Mouse (Mus musculus) midbrain, embryonic 16.5 days (tissue): ENCODE measurements around the gene Vat1l. TPM values are rescaled to one million over a fixed set of nuclear protein-coding genes. Genes with fewer than 3 reads are reported as not detected.

Source experiments
- ATAC-seq: fragments of 200-750 bp; cut with Nextera tagmentation; 2 replicates; pipeline ENCODE4 v1.8.0; 2017; ENCODE audit warnings: moderate TSS enrichment
- H3K27ac ChIP-seq: fragments of 300-500 bp; sonication (generic); 2 replicates; pipeline ENCODE4 v1.5.1; 2014; ENCODE audit warnings: mild to moderate bottlenecking, low read length, mixed read lengths
- H3K27me3 ChIP-seq: fragments of 300-500 bp; sonication (generic); 2 replicates; pipeline ENCODE4 v1.6.1; 2014; ENCODE audit warnings: low read depth, low read length, mixed read lengths; ENCODE audit not compliant: control insufficient read depth, insufficient read depth
- H3K36me3 ChIP-seq: fragments of 300-500 bp; sonication (generic); 2 replicates; pipeline ENCODE4 v1.6.1; 2014; ENCODE audit warnings: mild to moderate bottlenecking, low read length, moderate library complexity, mixed read lengths; ENCODE audit not compliant: control insufficient read depth, insufficient read depth
- H3K4me1 ChIP-seq: fragments of 300-500 bp; sonication (generic); 2 replicates; pipeline ENCODE4 v1.6.1; 2014; ENCODE audit warnings: mild to moderate bottlenecking, low read length, mixed read lengths; ENCODE audit not compliant: control insufficient read depth, insufficient read depth
- H3K4me2 ChIP-seq: fragments of 300-500 bp; sonication (generic); 2 replicates; pipeline ENCODE4 v1.6.1; 2014; ENCODE audit warnings: mild to moderate bottlenecking, low read length, mixed read lengths
- H3K4me3 ChIP-seq: fragments of 300-500 bp; sonication (generic); 2 replicates; pipeline ENCODE4 v1.5.1; 2014; ENCODE audit warnings: low read depth, mild to moderate bottlenecking, low read length, moderate library complexity, mixed read lengths
- H3K9ac ChIP-seq: fragments of 300-500 bp; sonication (generic); 2 replicates; pipeline ENCODE4 v1.6.1; 2014; ENCODE audit warnings: low read depth, low read length, mixed read lengths
- H3K9me3 ChIP-seq: fragments of 300-500 bp; sonication (generic); replicated peaks from 2 replicates; pipeline ENCODE4 v1.6.1; 2014; ENCODE audit warnings: mild to moderate bottlenecking, low read length, mixed read lengths; ENCODE audit not compliant: control insufficient read depth, poor library complexity, severe bottlenecking
- WGBS: fragments of 180-500 bp; shearing (Covaris S2); extraction: QIAGEN DNeasy Blood & Tissue Kit; methylation state at CpG from one replicate; pipeline ENCODE4 v1.1.7; 2014; 5-methylcytosine and 5-hydroxymethylcytosine counted together
- polyA plus RNA-seq: library from polyadenylated mRNA; unstranded; fragments of >200 nt; fragmentation: Nextera tagmentation; extraction: Ambion mirVana; gene quantifications from 2 replicates; pipeline ENCODE4 v1.2.1, GENCODE M21; 2015

Gene Vat1l
- polyA plus RNA-seq, 1 experiment from 2014 or later = 66.6 TPM

- Histone ChIP-seq H3K36me3 (no peaks in the 10 kb centered on the region), H3K9ac (no peak overlapping the region), H3K4me1 (peaks cover 4% of the 10 kb centered on the region), H3K9me3 (no peaks in the 10 kb centered on the region), H3K4me3 (no peak overlapping the region), H3K4me2 (no peak overlapping the region), H3K27ac (no peak overlapping the region), H3K27me3 (no peaks in the 10 kb centered on the region)
- no peak for ATAC-seq
- 43% methylated on average over 7 of the region's 7 CpGs for WGBS
Measured at GRCm38 (mm10) chr8:114401679-114402078, 196.3 kb downstream of the Vat1l start.

GRCm38 (mm10) chr8:114411421-114411820 lies 206.0 kb downstream of the Vat1l start:
- 77% methylated on average over 3 of the region's 3 CpGs for WGBS
- no peak for ATAC-seq

GRCm38 (mm10) chr8:114417786-114418185 lies 212.4 kb downstream of the Vat1l start, which contains the start of gene Clec3a:
Clec3a (plus strand) TSS chr8:114418086.
- Histone ChIP-seq H3K27ac (no peak within 1 kb of the TSS), H3K36me3 (no peaks in the 10 kb centered on the region), H3K4me1 (no peaks in the 10 kb centered on the region), H3K4me2 (no peak within 1 kb of the TSS), H3K4me3 (no peak within 1 kb of the TSS), H3K27me3 (no peaks in the 10 kb centered on the region), H3K9ac (no peak within 1 kb of the TSS), H3K9me3 (no peaks in the 10 kb centered on the region)
- ATAC-seq = no peak
- 75% methylated on average over 8 of the region's 8 CpGs for WGBS

More at GRCm38 (mm10) chr8:114411421-114411820, 206.0 kb downstream of the Vat1l start:
- Histone ChIP-seq H3K9me3 (no peaks in the 10 kb centered on the region), H3K9ac (no peak overlapping the region), H3K4me2 (no peak overlapping the region), H3K27ac (no peak overlapping the region), H3K4me3 (no peak overlapping the region), H3K4me1 (no peaks in the 10 kb centered on the region), H3K36me3 (no peaks in the 10 kb centered on the region), H3K27me3 (no peaks in the 10 kb centered on the region)

GRCm38 (mm10) chr8:114418486-114418885 lies 213.1 kb downstream of the Vat1l start:
- H3K9ac ChIP-seq = no peak overlapping the region

GRCm38 (mm10) chr8:114418904-114419303 lies 213.5 kb downstream of the Vat1l start:
- Histone ChIP-seq H3K9ac (no peak overlapping the region), H3K9me3 (no peaks in the 10 kb centered on the region), H3K4me3 (no peak overlapping the region), H3K27ac (no peak overlapping the region), H3K36me3 (no peaks in the 10 kb centered on the region), H3K27me3 (no peaks in the 10 kb centered on the region), H3K4me1 (no peaks in the 10 kb centered on the region), H3K4me2 (no peak overlapping the region)
- ATAC-seq = no peak
- 80% methylated on average over 6 of the region's 6 CpGs for WGBS

More at GRCm38 (mm10) chr8:114418486-114418885, 213.1 kb downstream of the Vat1l start:
- no peak overlapping the region for H3K27ac ChIP-seq
- no peaks in the 10 kb centered on the region for H3K9me3 ChIP-seq
- no peak for ATAC-seq
- H3K27me3 ChIP-seq = no peaks in the 10 kb centered on the region
- H3K36me3 ChIP-seq = no peaks in the 10 kb centered on the region
- no peaks in the 10 kb centered on the region for H3K4me1 ChIP-seq
- no peak overlapping the region for H3K4me2 ChIP-seq
- WGBS = 51% methylated on average over 5 of the region's 5 CpGs
- H3K4me3 ChIP-seq = no peak overlapping the region

GRCm38 (mm10) chr8:114421544-114421943 lies 216.1 kb downstream of the Vat1l start:
- H3K4me3 ChIP-seq = no peak overlapping the region
- H3K4me2 ChIP-seq = no peak overlapping the region
- ATAC-seq = no peak
- H3K27me3 ChIP-seq = no peaks in the 10 kb centered on the region
- no peak overlapping the region for H3K9ac ChIP-seq
- H3K27ac ChIP-seq = no peak overlapping the region
- no peaks in the 10 kb centered on the region for H3K4me1 ChIP-seq
- no peaks in the 10 kb centered on the region for H3K9me3 ChIP-seq
- H3K36me3 ChIP-seq = no peaks in the 10 kb centered on the region
- WGBS = 85% methylated on average over 4 of the region's 4 CpGs

Other genes with a start within 250 kb of the Vat1l start
- gene Nudt7, start 72.1 kb upstream of the Vat1l start, polyA plus RNA-seq = 2.9 and 3.7 TPM in 2 replicates
- gene Clec3a, start 212.5 kb downstream of the Vat1l start, polyA plus RNA-seq = not detected in 2 replicates
- 11.6 and 13.3 TPM in 2 replicates for gene Wwox, start 234.0 kb downstream of the Vat1l start, polyA plus RNA-seq